Mouse (Mus musculus) adrenal gland, postnatal 14 days (tissue): ENCODE measurements around the gene Fmo3. TPM values are rescaled to one million over a fixed set of nuclear protein-coding genes. Genes with fewer than 3 reads are reported as not detected.

Source experiments
- DNase-seq: peaks from one replicate; pipeline ENCODE4 v3.0.0; 2021; ENCODE audit warnings: mixed read lengths
- total RNA-seq: library from RNA; stranded (reverse); gene quantifications from 2 replicates; pipeline ENCODE4 v1.2.3, GENCODE M21; 2021

The Fmo3 gene
- total RNA-seq, 1 experiment from 2014 or later: 7.9 TPM

DNA sequence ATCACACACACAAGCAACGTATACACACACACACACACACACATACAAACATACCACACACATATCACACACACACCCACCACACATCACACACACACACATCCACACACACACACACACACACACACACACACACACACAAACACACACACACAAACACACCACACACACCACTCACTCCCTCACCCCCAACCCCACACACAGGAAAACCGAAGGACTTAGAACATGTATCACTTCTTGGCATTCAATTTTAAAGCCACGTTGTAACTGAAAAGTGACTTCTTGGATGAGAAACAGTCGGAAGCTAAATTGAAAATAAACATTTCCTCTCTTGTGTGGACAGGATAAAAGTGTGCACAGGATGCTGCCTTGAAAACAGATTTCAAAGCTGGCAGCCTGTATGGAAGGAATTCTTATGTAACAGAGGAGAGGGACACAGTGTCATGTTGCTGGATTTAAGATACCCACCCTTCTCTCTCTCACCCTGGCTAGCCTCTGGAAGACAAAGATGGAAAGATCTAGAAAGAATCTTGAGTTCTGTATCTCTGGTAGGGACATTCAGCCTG lies 52.9 kb downstream of the Fmo3 start:
- DNase-seq: no peak

DNA sequence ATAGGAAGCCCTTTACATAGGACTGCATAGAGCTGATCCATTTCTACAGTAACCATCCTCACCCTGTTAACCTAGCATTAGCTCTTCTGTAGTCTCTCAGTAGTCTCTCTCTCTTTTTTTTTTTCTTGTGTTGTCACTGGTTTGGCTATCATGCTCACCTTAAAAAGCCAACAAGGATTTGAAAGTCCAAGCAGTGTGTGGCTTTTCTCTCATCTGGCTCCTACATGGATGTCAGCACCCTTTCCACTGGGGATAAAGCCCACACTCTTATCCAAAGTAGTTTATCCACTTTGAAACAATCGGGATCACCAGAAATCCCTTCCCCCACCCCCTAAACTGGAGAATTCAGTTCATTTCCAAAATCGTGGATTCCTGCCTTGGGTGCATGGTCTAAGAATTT lies 53.7 kb downstream of the Fmo3 start:
- DNase-seq: no peak

DNA sequence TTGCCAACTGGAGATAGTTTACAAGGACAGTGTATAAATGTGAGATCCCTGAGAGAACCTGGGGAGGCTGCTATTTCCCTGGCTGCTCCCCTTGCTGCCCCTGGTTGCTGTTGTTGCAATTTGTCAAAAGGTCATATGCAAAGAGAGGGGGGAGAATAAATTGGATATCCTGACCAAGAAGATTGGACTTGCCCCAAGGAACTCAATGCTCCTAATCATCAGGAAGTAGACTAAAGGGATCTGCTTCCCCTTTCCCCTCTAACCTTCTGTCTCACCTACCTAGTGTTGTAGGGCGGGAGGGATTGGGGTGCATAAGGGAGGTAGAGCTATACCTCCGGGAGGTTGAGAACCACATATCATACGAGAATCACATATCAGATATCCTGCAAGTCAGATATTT lies 55.2 kb downstream of the Fmo3 start:
- DNase-seq: no peak

DNA sequence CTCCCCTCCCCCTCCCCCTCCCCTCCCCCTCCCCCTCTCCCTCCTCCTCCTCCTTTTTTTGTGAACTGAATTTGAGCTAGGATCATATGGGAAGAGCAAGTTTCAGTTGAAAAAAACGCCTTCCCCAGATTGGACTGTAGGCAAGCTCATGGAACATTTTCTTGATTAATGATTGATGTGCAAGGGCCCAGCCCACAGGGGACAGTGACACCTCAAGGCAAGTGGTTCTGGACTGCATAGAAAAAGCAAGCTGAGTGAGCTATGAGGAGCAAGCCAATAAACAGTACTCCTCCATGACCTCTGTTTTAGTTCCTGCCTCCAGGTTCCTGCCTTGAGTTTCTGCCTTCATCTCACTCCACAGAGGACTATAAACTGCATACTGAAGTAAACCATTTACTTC lies 59.2 kb downstream of the Fmo3 start:
- no peak for DNase-seq

DNA sequence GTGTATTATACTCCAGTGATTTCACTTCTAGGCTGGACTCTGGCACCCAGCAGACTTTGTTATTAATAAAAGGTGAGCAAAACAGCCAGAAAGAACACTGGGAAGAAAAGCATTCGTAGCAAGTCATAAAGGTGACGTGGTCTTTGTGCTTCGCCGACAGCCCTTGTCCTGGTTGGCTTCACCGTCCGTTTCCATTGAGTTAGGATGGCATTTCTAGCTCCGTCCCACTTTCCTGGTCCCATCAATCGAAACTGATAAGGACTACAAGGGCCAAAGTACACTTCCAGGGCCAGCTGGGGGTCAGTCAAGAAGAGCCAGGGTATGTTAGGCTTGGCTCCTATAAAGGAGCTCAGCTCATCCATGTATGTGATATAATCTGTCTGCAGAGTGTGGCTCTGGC lies 67.7 kb downstream of the Fmo3 start:
- no peak for DNase-seq

DNA sequence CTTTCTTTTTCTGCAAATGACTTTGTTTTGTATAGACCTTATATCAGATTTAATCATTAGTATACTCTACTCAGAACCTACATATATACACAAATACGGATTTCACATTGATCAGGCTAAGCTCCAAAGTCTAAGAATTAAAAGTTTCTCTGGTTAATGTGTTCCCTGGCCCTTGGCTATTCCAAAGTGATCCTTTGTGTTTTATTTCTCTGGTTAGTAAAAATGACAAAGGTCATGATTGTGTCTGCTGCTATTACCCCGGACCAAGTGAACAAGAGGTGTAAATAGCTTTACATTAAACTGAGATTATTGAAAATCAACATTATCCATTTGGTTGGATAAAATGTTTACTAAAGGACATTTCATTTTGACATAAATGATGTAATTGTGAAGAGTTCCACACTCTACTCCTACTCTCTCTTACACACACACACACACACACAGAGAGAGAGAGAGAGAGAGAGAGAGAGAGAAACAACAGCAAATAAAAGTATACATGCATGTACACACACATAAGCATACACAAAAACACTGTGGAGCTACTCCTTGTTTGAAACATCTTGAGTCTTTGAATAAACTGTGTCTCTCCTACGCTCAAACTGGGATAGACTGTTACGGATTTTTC lies 69.3 kb downstream of the Fmo3 start:
- no peak for DNase-seq

DNA sequence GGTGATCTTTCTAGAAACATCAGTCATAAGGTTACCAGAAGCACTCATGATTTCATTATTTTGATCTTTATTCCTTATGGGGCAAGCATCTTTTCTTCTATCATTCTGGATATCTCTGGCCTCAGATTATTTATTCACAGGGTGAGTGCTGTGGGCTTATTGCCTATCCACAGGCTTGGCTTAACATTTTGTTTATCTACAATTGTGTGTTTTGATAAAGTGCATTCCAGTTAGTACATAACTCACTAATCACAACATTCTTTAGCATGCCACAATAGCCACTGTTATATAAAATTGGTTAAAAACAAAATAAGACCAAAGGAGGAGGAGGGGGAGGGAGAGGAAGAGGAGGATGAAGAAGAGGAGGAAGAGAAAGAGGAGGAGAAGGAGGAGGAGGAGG lies 72.2 kb downstream of the Fmo3 start:
- DNase-seq: no peak

Other genes with a start within 250 kb of the Fmo3 start
- 161 and 178 TPM in 2 replicates for gene Prrc2c, start 244.0 kb downstream of the Fmo3 start, total RNA-seq
- 0.86 and 3.1 TPM in 2 replicates for gene Fmo4, start 170.6 kb downstream of the Fmo3 start, total RNA-seq
- gene Fmo1, start 117.9 kb downstream of the Fmo3 start, total RNA-seq: 264 and 295 TPM in 2 replicates
- gene Fmo2, start 85.8 kb downstream of the Fmo3 start, total RNA-seq: 36.1 and 53.8 TPM in 2 replicates
- not detected in 2 replicates for gene Fmo6, start 47.0 kb downstream of the Fmo3 start, total RNA-seq
- gene Mroh9, start 101.1 kb upstream of the Fmo3 start, total RNA-seq: not detected in 2 replicates